Mouse (Mus musculus) kidney, postnatal 10 days (tissue): ENCODE measurements around the gene Ehbp1.

Source experiments
- DNase-seq: peaks from one replicate; pipeline ENCODE4 v3.0.0; 2021; ENCODE audit warnings: mixed read lengths

Ehbp1 gene

GRCm38 (mm10) chr11:22286371-22286872, 55.7 kb downstream of the Ehbp1 start:
- peak; percentile 69 for DNase-seq

GRCm38 (mm10) chr11:22276656-22277055, 65.4 kb downstream of the Ehbp1 start:
- no peak for DNase-seq

- no peak for DNase-seq
These were observed 67.9 kb downstream of the Ehbp1 start for GRCm38 (mm10) chr11:22274144-22274543.

- DNase-seq: no peak
These were observed 68.7 kb downstream of the Ehbp1 start for GRCm38 (mm10) chr11:22273378-22273777.

- no peak for DNase-seq
These were observed 70.2 kb downstream of the Ehbp1 start for GRCm38 (mm10) chr11:22271889-22272288.

- DNase-seq: no peak
These were observed 72.4 kb downstream of the Ehbp1 start for GRCm38 (mm10) chr11:22269643-22270042.

GRCm38 (mm10) chr11:22269173-22269572, 72.9 kb downstream of the Ehbp1 start:
- DNase-seq: no peak

GRCm38 (mm10) chr11:22267014-22267413, 75.1 kb downstream of the Ehbp1 start:
- DNase-seq: no peak

- DNase-seq: no peak
These were observed 86.7 kb downstream of the Ehbp1 start for GRCm38 (mm10) chr11:22255418-22255817.

- DNase-seq: no peak
These were observed 92.7 kb downstream of the Ehbp1 start for GRCm38 (mm10) chr11:22249363-22249762.

GRCm38 (mm10) chr11:22247736-22248135, 94.4 kb downstream of the Ehbp1 start:
- DNase-seq: no peak

GRCm38 (mm10) chr11:22247069-22247468, 95.0 kb downstream of the Ehbp1 start:
- no peak for DNase-seq

GRCm38 (mm10) chr11:22235558-22235957, 106.5 kb downstream of the Ehbp1 start:
- no peak for DNase-seq

- DNase-seq: peak; percentile 25
These were observed 107.4 kb downstream of the Ehbp1 start for GRCm38 (mm10) chr11:22234739-22235138.

- DNase-seq: no peak
These were observed 111.2 kb downstream of the Ehbp1 start for GRCm38 (mm10) chr11:22230906-22231305.

GRCm38 (mm10) chr11:22225619-22226018, 116.5 kb downstream of the Ehbp1 start:
- DNase-seq: no peak

GRCm38 (mm10) chr11:22218222-22218621, 123.9 kb downstream of the Ehbp1 start:
- no peak for DNase-seq

GRCm38 (mm10) chr11:22216941-22217340, 125.2 kb downstream of the Ehbp1 start:
- DNase-seq: no peak

- no peak for DNase-seq
These were observed 135.5 kb downstream of the Ehbp1 start for GRCm38 (mm10) chr11:22206611-22207010.

- no peak for DNase-seq
These were observed 135.9 kb downstream of the Ehbp1 start for GRCm38 (mm10) chr11:22206191-22206590.

GRCm38 (mm10) chr11:22203413-22203812, 138.7 kb downstream of the Ehbp1 start:
- no peak for DNase-seq

GRCm38 (mm10) chr11:22201125-22201524, 141.0 kb downstream of the Ehbp1 start:
- no peak for DNase-seq

- DNase-seq: no peak
These were observed 142.2 kb downstream of the Ehbp1 start for GRCm38 (mm10) chr11:22199881-22200280.

GRCm38 (mm10) chr11:22198406-22198805, 143.7 kb downstream of the Ehbp1 start:
- DNase-seq: no peak

GRCm38 (mm10) chr11:22197935-22198334, 144.2 kb downstream of the Ehbp1 start:
- no peak for DNase-seq

GRCm38 (mm10) chr11:22196776-22197175, 145.3 kb downstream of the Ehbp1 start:
- no peak for DNase-seq
